Mouse (Mus musculus): ENCODE measurements at regions not wholly inside any gene's neighbourhood (a gene's known extent, or its start where the extent isn't known, plus 50 kb on each side); places are given as distances from the start of the nearest gene placed in this dataset.

GRCm38 (mm10) chr13:73207931-73208448 lies 52.3 kb upstream of the Irx4 start:
- TF ChIP-seq CTCF (IDR thresholded peaks at IDR 0.05; ENCODE audit: borderline replicate concordance, control insufficient read depth, extremely low read depth, insufficient read depth, low read length, poor library complexity): no peak
- TF ChIP-seq POLR2A (IDR thresholded peaks at IDR 0.05; ENCODE audit: control insufficient read depth, extremely low read depth, insufficient read depth, low read length, poor library complexity): no peak
